Mouse (Mus musculus): ENCODE data around the gene Prss27. TPM values are rescaled to one million over a fixed set of nuclear protein-coding genes. Genes with fewer than 3 reads are reported as not detected.

Prss27 gene
- polyA plus RNA-seq (2017; shearing (Covaris generic)): 1 to 10 TPM in 1 of 2 experiments, under 1 TPM in 1; 0.58 to 2.5 TPM

DNA sequence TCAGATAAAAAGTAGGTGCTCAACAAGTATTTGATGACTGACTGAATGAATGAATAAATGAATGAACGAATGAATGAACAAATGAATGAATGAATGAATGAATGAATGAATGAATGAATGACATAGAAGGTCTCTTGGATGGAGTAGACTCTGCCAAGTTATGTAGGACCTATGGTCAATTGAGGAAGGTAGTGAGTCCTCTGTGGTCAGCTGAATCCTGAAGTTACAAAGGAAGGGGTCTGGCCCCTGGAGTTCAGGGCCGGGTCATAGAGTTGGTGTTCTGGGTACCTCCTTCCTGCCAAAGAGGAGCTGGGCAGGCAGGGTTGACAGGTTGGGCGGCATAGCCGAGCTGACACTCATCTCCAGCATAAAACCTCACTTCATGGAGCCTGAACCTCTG lies at the start of gene Prss27:
Prss27 (plus strand) TSS at position 301 of the 400 bp plus-strand sequence.

GRCm38 (mm10) chr17:23997901-23998300 lies 40.0 kb upstream of the Prss27 start, which contains the start of gene Prss22:
Gene Prss22 (minus strand): TSS chr17:23998100.

GRCm38 (mm10) chr17:24072919-24073696 lies 35.2 kb downstream of the Prss27 start, which contains the start of gene Kctd5:
Gene Kctd5 (minus strand): TSS chr17:24073485.

Other genes with a start within 250 kb of the Prss27 start
- 100 to 1,000 TPM; 854 to 986 TPM for gene Srrm2, start 247.6 kb upstream of the Prss27 start, polyA plus RNA-seq (2017; shearing (Covaris generic))
- gene Elob, start 209.0 kb upstream of the Prss27 start, polyA plus RNA-seq (2017; shearing (Covaris generic)): 100 to 1,000 TPM; 516 to 639 TPM
- gene Prss33, start 202.1 kb upstream of the Prss27 start, polyA plus RNA-seq (2017; shearing (Covaris generic)): 1 to 10 TPM in 1 of 2 experiments, not detected in 1; 3.1 TPM
- under 1 TPM in 1 of 2 experiments, not detected in 1; 0.73 TPM for gene Prss32, start 194.3 kb upstream of the Prss27 start, polyA plus RNA-seq (2017; shearing (Covaris generic))
- 1 to 10 TPM; 2.5 to 7.6 TPM for gene Prss41, start 194.0 kb upstream of the Prss27 start, polyA plus RNA-seq (2017; shearing (Covaris generic))
- gene Prss21, start 170.1 kb upstream of the Prss27 start, polyA plus RNA-seq (2017; shearing (Covaris generic)): not detected
- gene Dcpp1, start 157.3 kb upstream of the Prss27 start, polyA plus RNA-seq (2017; shearing (Covaris generic)): 10 to 100 TPM in 1 of 2 experiments, not detected in 1; 22.4 TPM
- gene Dcpp2, start 157.3 kb upstream of the Prss27 start, polyA plus RNA-seq (2017; shearing (Covaris generic)): under 1 TPM in 1 of 2 experiments, not detected in 1; 0.84 TPM
- gene Dcpp3, start 120.7 kb upstream of the Prss27 start, polyA plus RNA-seq (2017; shearing (Covaris generic)): 1 to 10 TPM in 1 of 2 experiments, under 1 TPM in 1; 0.43 to 5.0 TPM
- gene Sbp, start 96.5 kb upstream of the Prss27 start, polyA plus RNA-seq (2017; shearing (Covaris generic)): not detected
- not detected for gene Sbpl, start 82.9 kb upstream of the Prss27 start, polyA plus RNA-seq (2017; shearing (Covaris generic))
- gene Prss30, start 57.6 kb upstream of the Prss27 start, polyA plus RNA-seq (2017; shearing (Covaris generic)): 1 to 10 TPM in 1 of 2 experiments, not detected in 1; 1.2 TPM
- not detected for gene Prss22, start 40.0 kb upstream of the Prss27 start, polyA plus RNA-seq (2017; shearing (Covaris generic))
- gene Kctd5, start 35.3 kb downstream of the Prss27 start, polyA plus RNA-seq (2017; shearing (Covaris generic)): 10 to 100 TPM; 22.2 to 27.8 TPM
- 10 to 100 TPM; 39.9 to 43.6 TPM for gene Pdpk1, start 112.8 kb downstream of the Prss27 start, polyA plus RNA-seq (2017; shearing (Covaris generic))
- gene Amdhd2, start 125.6 kb downstream of the Prss27 start, polyA plus RNA-seq (2017; shearing (Covaris generic)): 10 to 100 TPM; 33.0 to 37.4 TPM
- gene Atp6v0c, start 131.6 kb downstream of the Prss27 start, polyA plus RNA-seq (2017; shearing (Covaris generic)): 100 to 1,000 TPM; 291 to 333 TPM
- 1 to 10 TPM in 1 of 2 experiments, under 1 TPM in 1; 0.75 to 4.4 TPM for gene Tbc1d24, start 167.4 kb downstream of the Prss27 start, polyA plus RNA-seq (2017; shearing (Covaris generic))
- gene Ntn3, start 171.4 kb downstream of the Prss27 start, polyA plus RNA-seq (2017; shearing (Covaris generic)): under 1 TPM; 0.07 to 0.84 TPM
- gene Tedc2, start 182.7 kb downstream of the Prss27 start, polyA plus RNA-seq (2017; shearing (Covaris generic)): 1 to 10 TPM; 4.0 to 5.1 TPM
- gene Ccnf, start 213.3 kb downstream of the Prss27 start, polyA plus RNA-seq (2017; shearing (Covaris generic)): 1 to 10 TPM in 1 of 2 experiments, under 1 TPM in 1; 0.71 to 2.7 TPM

Data from inflammation-experienced regulatory T-cells (primary cell).